In the genomic region with DNA sequence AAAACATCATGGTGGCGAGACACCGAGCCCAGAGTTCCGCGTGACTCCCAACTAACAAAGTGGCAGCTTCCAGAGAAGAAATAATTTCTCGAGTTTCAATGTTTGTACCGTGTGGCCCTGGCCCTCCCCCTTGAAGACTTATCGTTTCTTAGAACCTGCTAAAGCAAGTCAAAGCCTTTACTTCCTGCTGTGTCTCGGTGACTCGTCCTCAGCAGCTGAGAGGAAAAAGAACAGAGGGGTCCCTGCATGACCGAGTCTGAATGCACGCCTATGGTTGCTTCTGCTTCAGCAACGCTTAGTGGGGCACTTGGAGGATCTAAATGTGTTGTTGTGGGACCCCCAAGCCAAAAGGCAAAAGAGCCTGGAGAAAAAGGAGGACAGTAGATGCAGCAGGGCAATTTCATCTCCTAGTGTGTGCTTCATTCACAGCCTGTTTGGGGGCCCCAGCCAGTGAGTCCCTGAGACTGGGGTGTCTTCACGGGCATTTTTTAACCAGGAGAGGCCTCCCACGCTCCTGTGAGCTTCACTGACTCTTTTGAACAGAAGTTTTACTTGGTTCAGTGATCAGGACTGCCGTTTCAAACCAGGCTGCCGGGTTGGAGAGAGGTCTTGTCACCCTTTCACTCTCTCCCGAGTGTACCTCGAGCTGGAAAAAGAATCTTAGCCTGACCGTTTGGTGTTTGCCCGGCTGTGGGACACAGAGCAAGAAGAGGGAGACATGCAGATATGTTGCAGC, we compare ENCODE assay signal across 11 mouse cellular contexts. TPM values are rescaled to one million over a fixed set of nuclear protein-coding genes. Genes with fewer than 3 reads are reported as not detected.
DNase-seq lines count a peak whose midpoint lies in the region; ATAC-seq and TF ChIP-seq lines count a peak whose summit lies in the region.
"Had no signal": no experiment of that assay in that cellular context is flagged by ENCODE, and none has a peak within 500 bp of the region (broad histone marks: within the 10 kb centered on the region; RNA-seq: fewer than 3 reads in every experiment).

No protein-coding gene starts in this region.

- H3K9ac ChIP-seq in forebrain, embryonic 14.5 days (ENCODE audit: low read length) = no peak overlapping the region
- H3K9ac ChIP-seq: embryonic facial prominence, embryonic 15.5 days; stomach, embryonic 15.5 days had no signal

- no peak for TF ChIP-seq POLR2A in spleen, adult 2 months (IDR thresholded peaks at IDR 0.05; ENCODE audit: low read depth, low read length)

- TF ChIP-seq CTCF in spleen, adult 2 months (IDR thresholded peaks at IDR 0.05; ENCODE audit: extremely low read depth, insufficient read depth, insufficient read length, insufficient replicate concordance) = no peak

- no peak overlapping the region; the same call in 1 of the 2 replicates for H3K27ac ChIP-seq in spleen, adult 2 months (ENCODE audit: insufficient read depth, low read length)
- H3K27ac ChIP-seq in forebrain, embryonic 14.5 days (ENCODE audit: low read depth, low read length) = no peak overlapping the region
- H3K27ac ChIP-seq: embryonic facial prominence, embryonic 15.5 days; stomach, embryonic 15.5 days had no signal

- DNase-seq in spleen, adult 2 months (ENCODE audit: low read depth in 1 of 2, low spot score in 2 of 2) = peak; percentile 11 to 33
- DNase-seq in spleen, postnatal 14 days (ENCODE audit: low spot score in 2 of 2) = no peak
- no peak for DNase-seq in forebrain, embryonic 14.5 days (ENCODE audit: low spot score)
- DNase-seq in kidney, postnatal 4 days = peak; percentile 53 to 68
- DNase-seq in thymus, postnatal 25 days = peak; percentile 43
- DNase-seq in frontal cortex, postnatal 14 days (ENCODE audit: low spot score in 2 of 2) = no peak
- no peak for DNase-seq in adrenal gland, postnatal 36 days
- DNase-seq in layer of hippocampus, adult 11-12 months (ENCODE audit: low spot score) = no peak

- no peaks in the 10 kb centered on the region for H3K36me3 ChIP-seq in spleen, adult 2 months (ENCODE audit: control insufficient read depth, insufficient read depth, low read length)
- H3K36me3 ChIP-seq in forebrain, embryonic 14.5 days (ENCODE audit: control insufficient read depth, insufficient read depth, low read length) = no peaks in the 10 kb centered on the region
- H3K36me3 ChIP-seq: embryonic facial prominence, embryonic 15.5 days; stomach, embryonic 15.5 days had no signal

- no peaks in the 10 kb centered on the region for H3K4me1 ChIP-seq in spleen, adult 2 months (ENCODE audit: control insufficient read depth, insufficient read depth, insufficient read length)
- H3K4me1 ChIP-seq in forebrain, embryonic 14.5 days (ENCODE audit: control insufficient read depth, insufficient read depth, low read length) = no peaks in the 10 kb centered on the region; the same call in 1 of the 2 replicates
- H3K4me1 ChIP-seq: embryonic facial prominence, embryonic 15.5 days had no signal

- 25% methylated on average over 20 of the region's 20 CpGs for WGBS in spleen, adult 2 months
- WGBS in forebrain, embryonic 14.5 days = 20% methylated on average over 20 of the region's 20 CpGs

- no peak; the same call in 1 of the 2 replicates for ATAC-seq in forebrain, embryonic 14.5 days
- ATAC-seq: lung, postnatal 0 days had no signal

- peak overlapping the region; percentile 36; the same call in 1 of the 2 replicates for H3K4me3 ChIP-seq in spleen, adult 2 months (ENCODE audit: extremely low read depth, insufficient read depth, insufficient read length)
- H3K4me3 ChIP-seq in forebrain, embryonic 14.5 days (ENCODE audit: low read depth, low read length) = no peak overlapping the region
- H3K4me3 ChIP-seq: embryonic facial prominence, embryonic 15.5 days; stomach, embryonic 15.5 days had no signal

- H3K9me3 ChIP-seq in forebrain, embryonic 14.5 days (replicated peaks; ENCODE audit: control insufficient read depth, low read length) = no peaks in the 10 kb centered on the region
- H3K9me3 ChIP-seq: embryonic facial prominence, embryonic 15.5 days; stomach, embryonic 15.5 days had no signal

- 0 out of 2 replicates have a peak overlapping the region, but pooled peaks have one; percentile 12 for H3K4me2 ChIP-seq in forebrain, embryonic 14.5 days (ENCODE audit: low read length)
- H3K4me2 ChIP-seq: embryonic facial prominence, embryonic 15.5 days; stomach, embryonic 15.5 days had no signal

- no peaks in the 10 kb centered on the region for H3K27me3 ChIP-seq in spleen, adult 2 months (ENCODE audit: control insufficient read depth, insufficient read depth, low read length)
- H3K27me3 ChIP-seq in forebrain, embryonic 14.5 days (replicated peaks; ENCODE audit: control insufficient read depth, insufficient read depth, low read length) = no peaks in the 10 kb centered on the region
- H3K27me3 ChIP-seq: embryonic facial prominence, embryonic 15.5 days; stomach, embryonic 15.5 days had no signal

RNA-seq across cellular contexts. Expression of a gene that starts 56.6 kb away (rescaled TPM):
- 1.3 and 1.8 TPM in 2 replicates for polyA plus RNA-seq in spleen, adult 2 months (2012; rRNA removed)
- polyA plus RNA-seq in forebrain, embryonic 14.5 days (2014; fragmentation: Nextera tagmentation; extraction: Ambion mirVana) = 2.7 and 3.3 TPM in 2 replicates
- 10 to 100 TPM; 15.1 to 17.9 TPM for total RNA-seq in adrenal gland, postnatal 36 days (2021)

Comparison
In these comparisons a context has a peak if more than half of its experiments do, and no peak if none do; other contexts are left out.
1. DNase-seq: peak in spleen, adult 2 months (2 of 2), kidney, postnatal 4 days (2 of 2) and thymus, postnatal 25 days (single experiment); none in spleen, postnatal 14 days (0 of 2), forebrain, embryonic 14.5 days (single experiment), frontal cortex, postnatal 14 days (0 of 2), adrenal gland, postnatal 36 days (0 of 2) and layer of hippocampus, adult 11-12 months (single experiment).